Mouse (Mus musculus): ENCODE measurements at regions not wholly inside any gene's neighbourhood (a gene's known extent, or its start where the extent isn't known, plus 50 kb on each side); places are given as distances from the start of the nearest gene placed in this dataset.

GRCm38 (mm10) chr16:80728739-80729138 lies 471.8 kb upstream of the Ncam2 start:
- no peak for DNase-seq (ENCODE audit: low spot score in 2 of 2)

- DNase-seq (ENCODE audit: low spot score in 2 of 2): no peak
These were observed 427.2 kb upstream of the Ncam2 start for GRCm38 (mm10) chr16:80773261-80773660.

GRCm38 (mm10) chr16:80817056-80817455 lies 383.4 kb upstream of the Ncam2 start:
- DNase-seq (ENCODE audit: low spot score in 2 of 2): peak in 1 of 2 experiments; percentile 4

- no peak for DNase-seq (ENCODE audit: low spot score in 2 of 2)
These were observed 366.0 kb upstream of the Ncam2 start for GRCm38 (mm10) chr16:80834532-80834931.

Measured in layer of hippocampus, adult 8-10 months (tissue).